Mouse (Mus musculus) neural tube, embryonic 14.5 days (tissue): ENCODE measurements around the gene Xpnpep1. TPM values are rescaled to one million over a fixed set of nuclear protein-coding genes. Genes with fewer than 3 reads are reported as not detected.
A peak's percentile ranks its signal among the peaks of the same experiment; 100 is the strongest.

Source experiments
- ATAC-seq: fragments of 200-750 bp; cut with Nextera tagmentation; 2 replicates; pipeline ENCODE4 v1.8.0; 2017; ENCODE audit warnings: low read depth, mild to moderate bottlenecking, moderate TSS enrichment, moderate library complexity
- H3K27ac ChIP-seq: fragments of 300-500 bp; sonication (generic); 2 replicates; pipeline ENCODE4 v1.5.1; 2014; ENCODE audit warnings: low read depth, mild to moderate bottlenecking, control low read depth, low read length, moderate library complexity, mixed read lengths
- H3K27me3 ChIP-seq: fragments of 300-500 bp; sonication (generic); 2 replicates; pipeline ENCODE4 v1.6.1; 2014; ENCODE audit warnings: low read length; ENCODE audit not compliant: control insufficient read depth, insufficient read depth
- H3K36me3 ChIP-seq: fragments of 300-500 bp; sonication (generic); 2 replicates; pipeline ENCODE4 v1.6.1; 2014; ENCODE audit warnings: low read length, mixed read lengths; ENCODE audit not compliant: control insufficient read depth, insufficient read depth
- H3K4me1 ChIP-seq: fragments of 300-500 bp; sonication (generic); 2 replicates; pipeline ENCODE4 v1.6.1; 2014; ENCODE audit warnings: low read length; ENCODE audit not compliant: control insufficient read depth, insufficient read depth
- H3K4me2 ChIP-seq: fragments of 300-500 bp; sonication (generic); 2 replicates; pipeline ENCODE4 v1.6.1; 2014; ENCODE audit warnings: mild to moderate bottlenecking, low read depth, low read length, control low read depth
- H3K4me3 ChIP-seq: fragments of 300-500 bp; sonication (generic); 2 replicates; pipeline ENCODE4 v1.5.1; 2014; ENCODE audit warnings: low read depth, low read length, control low read depth, mixed read lengths
- H3K9ac ChIP-seq: fragments of 300-500 bp; sonication (generic); replicated peaks from 2 replicates; pipeline ENCODE4 v1.6.1; 2014; ENCODE audit warnings: low read depth, mild to moderate bottlenecking, control low read depth, low read length, mixed read lengths
- H3K9me3 ChIP-seq: fragments of 300-500 bp; sonication (generic); 2 replicates; pipeline ENCODE4 v1.6.1; 2016; ENCODE audit warnings: low read length; ENCODE audit not compliant: control insufficient read depth
- WGBS: fragments of 180-500 bp; shearing (Covaris S2); extraction: QIAGEN DNeasy Blood & Tissue Kit; methylation state at CpG from one replicate; pipeline ENCODE4 v1.1.7; 2014; 5-methylcytosine and 5-hydroxymethylcytosine counted together
- polyA plus RNA-seq: library from polyadenylated mRNA; unstranded; fragments of >200 nt; fragmentation: Nextera tagmentation; extraction: Ambion mirVana; gene quantifications from 2 replicates; pipeline ENCODE4 v1.2.1, GENCODE M21; 2014

Xpnpep1 gene
- polyA plus RNA-seq, 1 experiment from 2014 or later = 123 TPM

GRCm38 (mm10) chr19:53029686-53030085 lies 10.3 kb downstream of the Xpnpep1 start:
- peaks cover 7% of the 10 kb centered on the region; the same call in 1 of the 2 replicates for H3K36me3 ChIP-seq
- H3K9ac ChIP-seq = no peak overlapping the region
- no peak for ATAC-seq
- no peaks in the 10 kb centered on the region for H3K27me3 ChIP-seq
- WGBS = 95% methylated on average over 5 of the region's 5 CpGs
- H3K27ac ChIP-seq = no peak overlapping the region
- no peak overlapping the region for H3K4me2 ChIP-seq
- H3K4me3 ChIP-seq = no peak overlapping the region
- H3K9me3 ChIP-seq = no peaks in the 10 kb centered on the region
- no peaks in the 10 kb centered on the region for H3K4me1 ChIP-seq

- H3K9ac ChIP-seq = no peak overlapping the region
- H3K4me3 ChIP-seq = no peak overlapping the region
- WGBS = 89% methylated on average over 7 of the region's 7 CpGs
- peaks cover 13% of the 10 kb centered on the region; the same call in 1 of the 2 replicates for H3K36me3 ChIP-seq
- ATAC-seq = no peak
- no peaks in the 10 kb centered on the region for H3K27me3 ChIP-seq
- H3K27ac ChIP-seq = no peak overlapping the region
- H3K9me3 ChIP-seq = no peaks in the 10 kb centered on the region
- H3K4me2 ChIP-seq = no peak overlapping the region
- no peaks in the 10 kb centered on the region for H3K4me1 ChIP-seq
Measured at GRCm38 (mm10) chr19:53029045-53029444, 11.0 kb downstream of the Xpnpep1 start.

- H3K36me3 ChIP-seq = peaks cover 13% of the 10 kb centered on the region; the same call in 1 of the 2 replicates
- ATAC-seq = no peak
- H3K9ac ChIP-seq = no peak overlapping the region
- H3K27me3 ChIP-seq = no peaks in the 10 kb centered on the region
- no peaks in the 10 kb centered on the region for H3K4me1 ChIP-seq
- whole genome bisulfite sequencing = 89% methylated on average over 12 of the region's 12 CpGs
- no peak overlapping the region for H3K4me3 ChIP-seq
- no peaks in the 10 kb centered on the region for H3K9me3 ChIP-seq
- no peak overlapping the region for H3K27ac ChIP-seq
- no peak overlapping the region for H3K4me2 ChIP-seq
Measured at GRCm38 (mm10) chr19:53028216-53028615, 11.8 kb downstream of the Xpnpep1 start.

DNA sequence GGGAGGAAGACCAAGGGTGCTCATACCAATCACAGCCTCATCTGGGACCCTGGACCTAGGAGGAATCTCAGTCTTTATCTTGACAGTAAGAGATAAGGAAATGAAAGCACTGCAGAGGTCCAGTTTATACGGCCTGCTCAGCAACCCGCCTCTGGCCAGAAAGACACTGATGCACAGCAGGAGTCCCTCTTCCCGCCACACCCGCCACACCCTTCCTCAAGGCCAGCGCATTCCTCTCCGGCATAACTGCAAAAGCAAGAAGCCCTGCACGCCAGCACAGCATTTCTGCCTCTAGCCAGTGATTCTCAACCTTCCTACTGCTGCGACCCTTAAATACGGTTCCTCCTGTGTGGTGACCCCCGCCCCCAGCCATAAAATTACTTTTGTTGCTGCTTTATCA lies 16.8 kb downstream of the Xpnpep1 start:
- H3K4me1 ChIP-seq = no peaks in the 10 kb centered on the region
- H3K9me3 ChIP-seq = no peaks in the 10 kb centered on the region
- no peaks in the 10 kb centered on the region for H3K27me3 ChIP-seq
- no peak overlapping the region for H3K27ac ChIP-seq
- ATAC-seq = no peak
- H3K4me2 ChIP-seq = no peak overlapping the region
- H3K36me3 ChIP-seq = peaks cover 7% of the 10 kb centered on the region; the same call in 1 of the 2 replicates
- 77% methylated on average over 10 of the region's 10 CpGs for WGBS
- H3K9ac ChIP-seq = no peak overlapping the region
- no peak overlapping the region for H3K4me3 ChIP-seq

DNA sequence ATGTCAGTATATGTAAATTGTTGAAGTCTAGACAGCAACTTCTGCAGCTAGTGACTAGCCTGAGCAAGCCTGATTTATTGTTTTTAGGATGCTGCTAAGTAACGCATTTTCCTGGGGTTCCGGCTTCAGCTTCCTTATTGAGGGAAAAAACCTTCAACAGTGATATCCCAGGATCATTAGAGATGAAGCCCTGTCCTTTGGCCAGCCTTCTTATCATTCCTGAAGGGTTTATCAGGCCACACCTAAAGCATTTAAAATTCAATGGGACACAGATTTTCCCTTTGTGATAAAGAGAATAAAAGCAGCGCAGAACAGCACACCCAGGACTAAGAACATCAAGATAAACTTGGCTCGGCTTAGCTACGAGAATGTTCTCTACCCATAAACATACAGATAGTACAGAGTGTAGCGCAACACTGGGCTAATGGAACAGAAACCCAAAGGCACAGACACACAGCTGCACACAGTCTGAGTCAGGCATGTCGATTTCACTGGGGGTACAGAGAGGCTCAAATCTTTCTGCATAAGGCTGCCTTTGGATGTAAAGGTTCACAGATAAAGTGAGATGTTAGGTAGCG lies 17.9 kb downstream of the Xpnpep1 start:
- Histone ChIP-seq H3K4me1 (no peaks in the 10 kb centered on the region), H3K9me3 (no peaks in the 10 kb centered on the region), H3K27ac (no peak overlapping the region), H3K4me3 (no peak overlapping the region), H3K27me3 (no peaks in the 10 kb centered on the region), H3K4me2 (no peak overlapping the region), H3K36me3 (peaks cover 7% of the 10 kb centered on the region; the same call in 1 of the 2 replicates), H3K9ac (no peak overlapping the region)
- WGBS = 87% methylated on average over 8 of the region's 8 CpGs
- no peak for ATAC-seq

- no peaks in the 10 kb centered on the region for H3K4me1 ChIP-seq
- H3K4me3 ChIP-seq = no peak overlapping the region
- no peaks in the 10 kb centered on the region for H3K9me3 ChIP-seq
- no peak overlapping the region for H3K9ac ChIP-seq
- no peaks in the 10 kb centered on the region for H3K27me3 ChIP-seq
- ATAC-seq = no peak
- H3K27ac ChIP-seq = no peak overlapping the region
- H3K4me2 ChIP-seq = no peak overlapping the region
- peaks cover 7% of the 10 kb centered on the region; the same call in 1 of the 2 replicates for H3K36me3 ChIP-seq
- WGBS = 78% methylated on average over 10 of the region's 10 CpGs
Measured at GRCm38 (mm10) chr19:53021537-53021936, 18.5 kb downstream of the Xpnpep1 start.

DNA sequence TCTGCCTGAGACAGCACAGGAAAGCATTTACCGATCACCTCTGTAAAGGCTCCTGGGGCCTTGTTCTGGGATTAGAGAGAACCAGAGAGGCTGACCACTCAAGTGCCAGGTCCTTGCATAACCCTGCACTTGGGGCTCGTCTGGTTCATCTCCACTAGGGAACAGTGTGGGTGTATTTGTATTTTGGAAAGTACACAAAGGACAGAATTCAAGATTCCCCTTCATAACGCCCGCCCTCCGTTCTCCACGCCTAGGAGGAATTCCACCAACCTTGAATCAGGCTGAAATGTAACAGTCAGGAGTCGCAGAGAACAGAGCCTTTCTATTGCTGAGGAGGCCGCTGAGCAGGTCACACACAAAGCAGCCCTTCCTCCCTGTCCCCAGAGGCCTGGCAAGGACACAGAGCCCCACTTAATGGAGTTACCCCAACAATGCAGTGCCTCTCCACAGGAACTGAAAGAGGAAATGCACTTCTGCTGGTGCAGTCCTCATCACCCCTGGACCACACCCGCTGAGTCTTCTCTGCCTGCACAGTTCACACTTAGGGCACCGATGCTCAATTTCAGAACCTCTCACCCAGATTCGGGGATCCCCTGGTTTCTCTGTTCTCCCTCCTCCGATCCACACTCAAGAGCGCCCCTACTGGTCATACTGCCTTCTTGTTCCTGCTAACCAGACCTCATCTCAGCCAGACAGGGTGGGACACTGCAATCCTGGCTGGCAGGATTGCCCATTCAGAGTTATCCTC lies 20.1 kb downstream of the Xpnpep1 start:
- Histone ChIP-seq H3K4me2 (no peak overlapping the region), H3K9me3 (no peaks in the 10 kb centered on the region), H3K36me3 (peaks cover 7% of the 10 kb centered on the region; the same call in 1 of the 2 replicates), H3K9ac (no peak overlapping the region), H3K27me3 (no peaks in the 10 kb centered on the region), H3K27ac (no peak overlapping the region), H3K4me3 (no peak overlapping the region), H3K4me1 (no peaks in the 10 kb centered on the region)
- WGBS = 68% methylated on average over 13 of the region's 13 CpGs
- ATAC-seq = peak; percentile 68

DNA sequence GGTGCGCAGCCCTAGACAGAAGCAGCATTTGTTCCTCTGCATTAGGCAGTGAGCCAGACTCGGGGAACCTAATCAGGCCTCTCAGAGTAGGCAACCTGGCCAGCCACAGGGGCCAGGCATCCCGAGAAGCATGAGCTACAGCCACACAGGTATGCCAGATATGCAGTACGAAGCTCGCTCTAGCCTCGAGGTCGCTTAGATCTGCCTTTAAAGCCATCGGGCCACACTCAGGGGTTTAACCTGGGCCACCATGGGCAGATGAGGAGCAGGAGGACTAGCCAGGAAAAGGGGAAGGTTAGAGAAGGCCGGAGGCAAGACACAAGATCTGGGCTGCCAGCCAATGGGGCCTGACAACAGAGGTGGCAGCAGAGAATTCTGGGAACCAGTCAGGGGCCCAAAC lies 22.1 kb downstream of the Xpnpep1 start:
- Histone ChIP-seq H3K27me3 (no peaks in the 10 kb centered on the region), H3K36me3 (no peaks in the 10 kb centered on the region), H3K4me1 (no peaks in the 10 kb centered on the region), H3K9ac (no peak overlapping the region), H3K4me3 (no peak overlapping the region), H3K9me3 (no peaks in the 10 kb centered on the region), H3K27ac (no peak overlapping the region), H3K4me2 (no peak overlapping the region)
- WGBS = 94% methylated on average over 9 of the region's 9 CpGs
- no peak for ATAC-seq

GRCm38 (mm10) chr19:53017248-53017647 lies 22.8 kb downstream of the Xpnpep1 start:
- H3K9me3 ChIP-seq = no peaks in the 10 kb centered on the region
- no peak overlapping the region for H3K9ac ChIP-seq
- H3K27ac ChIP-seq = no peak overlapping the region
- H3K27me3 ChIP-seq = no peaks in the 10 kb centered on the region
- no peaks in the 10 kb centered on the region for H3K4me1 ChIP-seq
- no peak overlapping the region for H3K4me3 ChIP-seq
- 0 out of 2 replicates have a peak, but pooled peaks cover 1% of the 10 kb centered on the region for H3K36me3 ChIP-seq
- no peak overlapping the region for H3K4me2 ChIP-seq
- WGBS = 83% methylated on average over 11 of the region's 11 CpGs
- no peak for ATAC-seq
